Mouse (Mus musculus) mouse trophoblast stem cell (cell line): ENCODE data around the gene Gm5475.

Experiments
- in situ Hi-C, 2 experiments: fragments of 300-500 bp; cut with MseI, MboI; formaldehyde crosslinking; loops; 2 replicates in 1 of 2; 3 replicates in 1 of 2; pipeline ENCODE4 v1.15.1; 2025

The Gm5475 gene

DNA sequence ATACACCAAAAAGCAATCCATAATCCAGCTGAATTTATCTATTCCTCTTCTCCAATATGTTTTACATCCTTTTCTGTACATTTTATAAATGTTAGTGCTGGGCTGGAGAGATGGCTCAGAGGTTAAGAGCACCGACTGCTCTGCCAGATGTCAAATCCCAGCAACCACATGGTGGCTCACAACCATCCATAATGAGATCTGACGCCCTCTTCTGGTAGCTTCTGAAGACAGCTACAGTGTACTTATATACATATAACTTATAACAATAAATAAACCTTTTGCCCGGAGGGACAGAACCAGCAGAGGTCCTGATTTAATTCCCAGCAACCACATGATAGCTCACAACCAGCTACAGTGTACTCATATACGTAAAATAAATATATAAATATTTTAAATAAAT, 26.6 kb downstream of the Gm5475 start:
- in situ Hi-C loops, result no loop called here

DNA sequence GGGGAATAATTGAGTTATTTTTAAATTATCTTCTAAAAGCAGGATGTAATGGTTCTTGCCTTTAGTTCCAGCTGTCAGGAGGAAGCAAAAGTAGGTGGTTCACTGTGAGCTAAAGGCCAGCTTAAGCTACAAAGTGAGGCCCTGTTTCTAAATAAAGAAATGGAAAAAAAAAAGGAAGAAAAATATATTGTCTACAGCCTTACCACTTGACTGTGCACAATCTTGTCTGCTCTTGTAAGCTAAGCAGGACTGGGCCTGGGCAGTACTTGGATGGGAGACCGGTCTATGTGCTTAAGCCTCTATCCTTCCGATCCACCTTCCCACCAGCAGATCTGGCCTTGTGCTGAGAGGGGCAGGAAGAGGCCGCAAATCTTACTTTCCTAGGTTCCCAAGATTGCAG, 27.5 kb downstream of the Gm5475 start:
- in situ Hi-C loops, result no loop called here

DNA sequence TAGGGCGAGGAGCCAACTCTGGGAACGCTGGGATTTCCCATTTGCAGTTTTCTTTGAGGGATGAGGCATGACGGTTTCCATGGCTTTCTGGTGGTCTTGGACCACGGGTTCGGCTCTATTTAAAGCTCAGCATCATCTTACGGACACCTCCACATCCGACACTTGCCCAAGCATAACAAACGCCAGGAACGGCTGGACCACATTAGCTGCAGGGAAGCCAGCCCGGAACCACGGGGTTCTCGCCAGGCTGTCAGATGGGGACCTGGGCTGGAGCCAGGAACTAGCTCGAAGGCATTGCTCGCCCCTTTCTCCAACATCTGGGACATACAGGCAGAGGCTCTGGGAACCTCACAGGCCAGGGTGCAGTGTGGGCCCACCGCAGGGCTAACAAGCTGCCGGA, 29.3 kb downstream of the Gm5475 start:
- in situ Hi-C loops, result no loop called here

DNA sequence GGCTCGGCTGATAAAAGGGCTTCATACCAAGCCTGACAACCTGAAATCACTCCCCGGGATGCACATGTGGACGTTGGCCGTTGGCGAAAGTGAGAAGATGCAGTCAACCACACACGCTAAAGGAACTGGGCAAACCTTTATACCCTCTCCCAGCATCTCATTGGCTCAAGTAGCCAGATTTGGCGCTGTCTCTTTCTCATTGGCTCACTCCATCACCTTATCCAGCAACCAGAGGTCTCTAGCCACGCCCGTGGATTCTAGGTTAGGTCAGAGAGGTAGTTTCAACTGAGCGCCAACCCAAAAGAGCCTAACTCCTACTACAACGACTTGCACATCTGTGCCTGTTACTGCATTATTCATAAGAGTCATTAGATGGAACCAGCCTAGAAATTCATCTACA, 30.5 kb downstream of the Gm5475 start:
- in situ Hi-C loops, result no loop called here

DNA sequence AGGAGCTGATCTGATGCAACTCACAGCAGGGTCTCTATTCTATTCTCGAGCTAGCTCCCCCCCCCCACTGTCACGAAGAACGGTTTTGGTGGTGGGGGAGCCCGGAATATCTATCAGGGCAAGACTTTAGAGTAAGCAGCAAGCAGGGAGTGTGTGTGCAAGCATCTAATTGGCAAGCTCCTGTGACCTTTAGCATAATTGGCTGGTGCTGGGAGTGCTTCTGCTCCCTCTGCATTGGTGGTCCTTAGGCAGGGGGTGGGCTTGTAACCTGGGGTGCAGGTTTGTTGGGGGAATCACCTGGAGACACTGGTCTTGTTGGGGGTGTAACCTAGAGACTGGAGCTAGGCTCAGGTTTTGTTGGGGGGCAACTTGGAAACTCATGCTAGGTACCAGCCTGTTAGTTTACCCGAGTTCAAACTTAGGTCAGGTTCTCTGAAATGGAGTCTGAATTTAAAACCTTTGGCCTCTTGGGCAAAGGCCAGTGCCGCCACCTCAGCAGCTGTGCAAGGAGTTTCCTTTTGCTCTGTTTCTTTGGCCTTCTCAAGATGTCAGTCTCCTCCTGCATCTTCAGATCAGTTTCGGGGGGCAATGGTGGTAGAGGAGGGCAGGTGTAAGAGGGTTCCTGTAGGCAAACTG, 34.5 kb downstream of the Gm5475 start:
- in situ Hi-C loops, result no loop called here

DNA sequence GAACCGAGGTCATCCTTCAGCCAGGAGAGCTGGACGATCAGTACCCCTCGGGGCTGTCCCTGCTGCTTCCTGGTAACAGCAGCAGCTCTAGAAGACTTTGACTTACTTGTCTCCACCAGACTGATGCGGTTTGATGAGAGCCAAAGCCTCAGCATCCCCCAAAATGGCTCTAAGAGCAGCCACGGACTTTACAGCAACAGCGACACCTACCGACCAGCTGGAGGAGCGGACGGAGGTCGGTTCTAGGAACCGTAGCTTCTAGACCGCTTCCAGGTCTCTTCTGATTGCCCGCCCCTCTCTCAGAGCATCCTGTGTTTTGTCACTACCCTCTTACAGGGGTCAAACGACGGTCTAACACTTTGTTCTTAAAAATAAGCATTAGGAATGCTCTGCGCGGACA, 35.4 kb downstream of the Gm5475 start:
- in situ Hi-C loops, result no loop called here

DNA sequence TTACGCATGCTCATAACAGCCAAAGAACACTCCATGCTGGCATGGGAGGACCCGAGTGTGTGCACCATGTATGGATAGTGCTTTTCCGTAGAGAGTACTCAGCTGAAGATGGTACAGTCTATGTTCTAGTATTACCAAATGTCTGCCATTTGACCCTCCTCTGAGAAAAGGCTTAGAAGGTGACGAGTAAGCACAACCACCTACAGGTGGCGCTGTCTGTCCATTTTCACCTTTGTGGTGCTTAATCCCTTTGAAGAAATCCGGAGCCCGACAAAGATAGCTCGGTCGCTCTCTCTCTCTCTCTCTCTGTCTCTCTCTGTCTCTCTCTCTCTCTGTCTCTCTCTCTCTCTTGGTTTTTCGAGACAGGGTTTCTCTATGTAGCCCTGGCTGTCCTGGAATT, 36.1 kb downstream of the Gm5475 start:
- in situ Hi-C loops, result no loop called here

DNA sequence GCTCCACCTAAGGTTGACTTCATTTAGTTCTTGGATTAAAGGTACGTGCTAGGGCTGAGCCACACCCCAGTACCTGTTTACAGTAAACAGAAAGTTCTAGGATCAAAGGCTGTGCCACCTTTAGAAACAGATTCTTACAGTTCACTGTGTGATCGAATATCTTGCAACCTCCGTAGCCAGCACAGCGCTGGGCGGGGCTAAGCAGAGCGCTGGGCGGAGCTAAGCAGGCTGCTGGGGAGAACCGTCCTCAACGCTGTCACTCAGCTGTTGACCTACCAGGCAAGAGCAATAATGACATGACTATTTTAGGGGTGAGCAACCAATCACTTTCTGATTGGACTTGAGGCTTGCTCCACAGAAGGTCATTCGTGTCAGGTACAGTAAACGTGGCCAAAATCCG, 39.0 kb downstream of the Gm5475 start:
- in situ Hi-C loops, result no loop called here

DNA sequence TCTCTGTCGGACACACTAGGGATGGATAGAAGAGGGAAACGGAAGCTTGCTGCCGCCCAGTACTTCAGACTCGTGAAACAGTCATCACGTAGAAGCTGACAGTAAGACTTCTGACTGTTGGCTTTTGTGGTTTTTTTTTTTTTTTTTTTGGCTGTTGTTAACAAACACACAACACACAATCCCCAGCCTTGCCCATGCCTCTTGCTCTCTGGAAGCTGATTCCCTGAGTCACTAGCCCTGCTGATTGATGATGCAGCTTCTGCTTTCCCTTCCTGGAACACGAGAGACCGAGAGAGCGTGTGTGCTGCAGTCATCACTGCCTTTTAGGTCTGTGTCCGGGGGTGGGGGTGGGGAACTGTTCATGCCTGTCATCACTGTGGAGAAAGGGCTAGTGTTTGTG, 39.7 kb downstream of the Gm5475 start:
- in situ Hi-C loops, result no loop called here

DNA sequence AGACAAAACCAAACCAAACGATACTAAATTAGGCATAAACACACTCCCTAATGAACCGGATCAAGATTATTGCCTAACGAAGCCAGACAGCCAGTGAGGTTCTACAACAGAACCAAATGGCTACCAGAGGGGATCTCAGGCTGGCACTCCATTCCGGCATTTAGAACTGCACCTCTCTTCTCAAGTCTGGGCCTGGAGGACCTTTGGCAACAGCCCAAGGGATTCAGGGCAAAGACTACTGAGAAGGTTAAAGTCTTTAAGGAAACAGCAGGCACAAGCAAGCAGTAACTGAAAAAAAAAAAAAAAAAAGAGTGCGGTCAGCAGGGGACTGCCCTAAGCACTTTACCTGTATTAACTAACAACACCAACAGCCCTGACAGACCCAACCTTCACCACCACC, 40.1 kb downstream of the Gm5475 start:
- in situ Hi-C loops, result no loop called here

DNA sequence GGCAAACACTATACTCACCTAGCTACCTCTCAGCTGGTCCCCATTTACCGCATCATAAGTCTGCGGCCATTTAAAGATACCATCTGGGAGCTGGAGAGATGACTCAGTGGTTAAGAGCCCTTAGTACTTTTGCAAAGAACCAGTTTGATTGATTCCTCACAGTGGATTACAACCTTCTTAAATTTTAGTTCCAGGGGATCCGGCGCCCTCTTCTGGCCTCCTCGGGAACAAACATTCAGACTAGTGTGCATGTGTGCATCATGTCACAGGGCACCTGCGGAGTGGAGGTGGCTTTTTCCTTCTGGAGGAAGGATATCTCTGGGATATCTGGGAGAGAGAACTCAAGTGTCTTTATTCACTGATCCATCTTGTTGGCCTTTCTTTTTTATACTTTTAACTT, 41.8 kb downstream of the Gm5475 start:
- in situ Hi-C loops, result no loop called here

DNA sequence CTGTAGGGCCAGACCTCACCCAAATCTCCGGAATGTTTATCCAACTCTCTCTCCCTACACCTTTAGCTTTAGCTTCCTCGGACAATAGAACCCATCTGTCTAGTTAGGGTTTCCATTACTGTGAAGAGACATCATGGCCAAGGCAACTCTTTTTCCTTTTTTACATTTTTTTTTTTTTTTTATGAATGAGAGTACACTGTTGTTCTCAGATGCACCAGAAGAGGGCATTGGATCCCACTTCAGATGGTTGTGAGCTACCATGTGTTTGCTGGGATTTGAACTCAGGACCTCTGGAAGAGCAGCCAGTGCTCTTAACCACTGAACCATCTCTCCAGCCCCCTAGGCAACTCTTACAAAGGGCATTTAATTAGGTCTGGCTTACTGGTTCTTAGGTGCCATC, 43.5 kb downstream of the Gm5475 start:
- in situ Hi-C loops, result no loop called here

DNA sequence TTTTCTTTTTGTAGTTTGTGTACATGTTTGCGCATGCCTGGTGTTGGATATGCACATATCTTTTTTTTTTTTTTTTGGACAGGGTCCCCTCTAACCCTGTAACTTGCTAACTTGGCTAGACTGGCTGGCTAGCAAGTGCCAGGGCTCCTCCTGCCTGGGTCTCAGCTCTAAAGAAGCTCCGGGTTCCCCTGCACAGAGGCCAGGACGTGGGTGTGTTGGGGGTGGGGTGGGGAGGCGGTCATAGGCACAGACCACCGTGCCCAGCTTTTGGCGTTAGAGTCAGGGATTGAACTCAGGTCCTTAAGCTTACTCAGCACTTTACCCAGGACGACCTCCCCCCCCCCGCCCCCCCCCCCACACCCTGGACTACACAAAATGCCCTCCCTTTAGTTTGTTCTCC, 45.8 kb downstream of the Gm5475 start:
- in situ Hi-C loops, result no loop called here

DNA sequence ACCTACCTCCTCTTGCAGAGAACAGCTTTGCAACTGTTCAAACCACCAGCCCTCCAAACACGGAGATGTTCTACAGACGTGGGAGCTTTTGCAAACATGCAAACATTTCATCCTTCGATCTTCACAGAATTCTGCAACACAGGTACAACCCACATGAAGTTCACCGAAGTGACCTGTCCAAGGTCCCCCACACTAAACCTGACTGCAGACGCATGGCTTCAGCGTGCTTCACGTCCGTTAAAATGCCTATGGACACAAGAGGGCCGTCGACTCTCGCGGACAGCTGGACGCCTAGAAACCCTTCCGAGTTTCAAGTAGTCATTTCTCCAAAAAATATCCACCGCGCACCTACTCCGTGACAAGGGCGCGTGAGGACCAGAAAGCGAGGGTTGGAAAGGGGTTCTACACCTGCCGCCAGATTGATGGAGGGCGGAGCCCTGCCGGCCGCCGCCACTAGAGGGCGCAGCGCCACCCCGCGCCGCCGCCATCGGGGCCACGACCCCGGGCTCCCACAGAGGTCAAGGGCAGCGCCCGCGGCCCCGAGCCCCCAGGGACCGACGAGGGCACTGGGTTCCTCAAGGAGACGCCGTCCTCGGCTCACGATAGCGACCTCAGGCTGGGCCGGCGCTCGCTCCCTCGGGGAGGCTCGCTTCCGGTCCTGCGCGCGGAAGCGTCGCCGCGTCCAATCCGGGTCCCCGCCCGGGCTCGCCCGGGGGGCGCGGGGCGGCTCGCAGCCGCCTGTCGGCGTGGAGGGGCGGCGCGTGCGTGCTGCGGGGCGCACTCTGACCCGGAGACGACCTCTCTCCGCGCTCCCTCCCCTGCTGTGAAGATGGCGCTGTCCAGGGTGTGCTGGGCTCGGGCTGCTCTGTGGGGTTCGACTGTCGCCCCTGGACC, 46.6 kb downstream of the Gm5475 start, which contains the start of gene Letmd1:
Gene Letmd1, plus strand, starts transcription at position 729 of the 894 bp plus-strand sequence.
- in situ Hi-C loops, result no loop called here

DNA sequence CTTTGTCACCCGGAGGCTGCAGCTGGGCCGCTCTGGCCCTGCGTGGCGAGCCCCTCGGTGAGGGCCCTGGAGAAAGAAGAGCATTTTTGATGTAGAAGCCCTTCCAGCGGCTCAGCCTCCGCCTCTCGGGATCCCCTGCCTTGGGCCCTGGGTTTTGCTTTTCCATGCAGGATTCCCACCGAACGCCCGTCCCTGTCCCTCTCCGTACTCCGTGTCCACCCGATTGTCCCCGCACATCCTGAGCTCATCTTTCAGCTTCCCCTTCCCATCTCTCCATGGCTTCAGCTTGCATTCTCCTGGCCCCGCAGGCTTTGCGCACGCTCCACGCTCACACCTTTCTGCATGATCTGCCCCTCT, 47.2 kb downstream of the Gm5475 start:
- in situ Hi-C loops, result no loop called here

DNA sequence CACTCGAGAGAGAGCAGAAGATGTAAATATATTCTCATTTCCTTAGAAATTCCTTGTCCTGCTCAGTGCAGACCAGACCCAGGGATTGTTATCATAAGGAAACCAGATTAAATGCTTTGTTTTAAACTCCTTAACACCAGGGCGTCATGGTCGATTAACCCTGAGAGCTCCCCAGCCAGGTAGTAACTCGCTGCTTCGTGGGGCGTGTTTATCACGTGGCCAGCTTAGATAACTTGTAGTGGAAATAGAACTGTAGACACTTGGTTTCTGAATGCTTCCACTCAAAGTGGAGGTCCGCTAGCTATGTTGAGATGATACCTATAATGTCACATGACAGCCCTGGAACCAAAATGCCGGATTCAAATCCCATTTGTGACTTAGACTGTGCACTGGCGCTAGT, 48.1 kb downstream of the Gm5475 start:
- in situ Hi-C loops, result no loop called here

DNA sequence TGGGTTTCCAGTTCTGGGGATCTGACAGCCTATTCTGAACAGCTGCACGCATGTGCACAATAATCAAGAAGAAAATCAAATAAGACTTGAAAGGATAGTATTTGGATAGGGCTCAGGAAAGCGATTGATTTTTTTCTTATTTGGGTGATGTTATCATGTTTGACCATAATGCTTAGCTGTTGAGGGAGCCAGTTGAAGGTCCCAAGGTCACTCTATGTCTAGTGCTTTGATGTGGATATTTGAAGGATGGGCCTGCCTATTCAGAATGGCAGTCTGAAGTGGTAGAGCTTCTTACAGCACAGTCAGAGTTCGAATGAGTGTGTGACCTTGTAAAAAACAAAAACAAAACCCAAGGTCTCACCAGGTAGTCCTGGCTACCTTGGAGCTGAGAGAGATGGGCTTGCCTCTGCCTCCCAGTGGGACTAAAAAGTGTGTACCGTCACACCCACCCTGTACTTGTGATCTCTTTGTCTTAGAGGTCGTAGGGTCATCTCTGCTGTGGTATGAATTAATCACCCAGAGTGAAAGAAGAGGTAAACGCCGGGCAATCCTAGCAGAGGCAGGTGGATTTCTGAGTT, 52.1 kb downstream of the Gm5475 start:
- in situ Hi-C loops, result no loop called here
